Mouse (Mus musculus) cortical plate, adult 2 months (tissue): ENCODE data around the gene Ccdc90b.

Experiments
- CTCF ChIP-seq: fragments of 200-500 bp; IDR thresholded peaks from 2 replicates; pipeline ENCODE4 v1.5.1; 2011; ENCODE audit warnings: mild to moderate bottlenecking, control low read depth, low read length; ENCODE audit not compliant: insufficient read depth; ENCODE audit errors: extremely low read depth
- POLR2A ChIP-seq: fragments of 200-500 bp; IDR thresholded peaks from 2 replicates; pipeline ENCODE4 v1.6.1; 2011; ENCODE audit warnings: mild to moderate bottlenecking, low read length, control low read depth; ENCODE audit not compliant: insufficient read depth; ENCODE audit errors: extremely low read depth

- TF ChIP-seq CTCF = no peak
- no peak for TF ChIP-seq POLR2A
Observed at GRCm38 (mm10) chr7:92610830-92611229, 49.9 kb downstream of the Ccdc90b start.
